In genomic region chr16:78563093-78563971, GRCm38 (mm10) we compare ENCODE assay signal across 10 mouse cellular contexts. TPM values are rescaled to one million over a fixed set of nuclear protein-coding genes. Genes with fewer than 3 reads are reported as not detected.
DNase-seq lines count a peak whose midpoint lies in the region; ATAC-seq and TF ChIP-seq lines count a peak whose summit lies in the region.
"Had no signal": no experiment of that assay in that cellular context is flagged by ENCODE, and none has a peak within 500 bp of the region (broad histone marks: within the 10 kb centered on the region; RNA-seq: fewer than 3 reads in every experiment).

No protein-coding gene starts in this region.

- H3K4me1 ChIP-seq in intestine, embryonic 15.5 days (replicated peaks), result no peaks in the 10 kb centered on the region
- H3K4me1 ChIP-seq in intestine, postnatal 0 days (replicated peaks; ENCODE audit: control insufficient read depth, insufficient read depth, low read length), result no peaks in the 10 kb centered on the region
- peaks cover 20% of the 10 kb centered on the region for H3K4me1 ChIP-seq in liver, embryonic 11.5 days (replicated peaks; ENCODE audit: control insufficient read depth, insufficient read depth, low read length)
- H3K4me1 ChIP-seq in thymus, adult 2 months (replicated peaks; ENCODE audit: control insufficient read depth, insufficient read depth, low read length), result peaks cover 34% of the 10 kb centered on the region

- WGBS in intestine, embryonic 15.5 days, result 85% methylated on average over 15 of the region's 15 CpGs
- WGBS in intestine, postnatal 0 days, result 79% methylated on average over 15 of the region's 15 CpGs
- WGBS in liver, embryonic 11.5 days, result 51% methylated on average over 15 of the region's 15 CpGs
- WGBS in thymus, adult 2 months, result 13% methylated on average over 15 of the region's 15 CpGs

- peak; percentile 37 for DNase-seq in R1 (ENCODE audit: low read depth, low spot score)
- no peak for DNase-seq in liver, embryonic 11.5 days (ENCODE audit: low spot score)
- peak; percentile 61 for DNase-seq in thymus, adult 2 months
- no peak for DNase-seq in kidney, adult 18-20 months
- DNase-seq in left cerebral cortex, adult 18-20 months (ENCODE audit: low spot score in 2 of 2), result no peak
- no peak for DNase-seq in embryo, embryonic 10 days (ENCODE audit: low spot score)
- DNase-seq: cerebellum, postnatal 14 days; forebrain, postnatal 0 days had no signal

- TF ChIP-seq CTCF in intestine, postnatal 0 days (IDR thresholded peaks at IDR 0.05; ENCODE audit: low read depth), result no peak
- TF ChIP-seq CTCF in thymus, adult 2 months (IDR thresholded peaks at IDR 0.05; ENCODE audit: borderline replicate concordance, control insufficient read depth, extremely low read depth, insufficient read depth, low read length, poor library complexity), result no peak

- H3K36me3 ChIP-seq in intestine, embryonic 15.5 days, result no peaks in the 10 kb centered on the region
- H3K36me3 ChIP-seq in intestine, postnatal 0 days (ENCODE audit: control insufficient read depth, insufficient read depth), result no peaks in the 10 kb centered on the region
- H3K36me3 ChIP-seq in liver, embryonic 11.5 days (ENCODE audit: control insufficient read depth, insufficient read depth, low read length), result no peaks in the 10 kb centered on the region; the same call in 1 of the 2 replicates
- no peaks in the 10 kb centered on the region for H3K36me3 ChIP-seq in thymus, adult 2 months (ENCODE audit: control insufficient read depth, insufficient read depth, low read length)

- H3K9ac ChIP-seq in intestine, embryonic 15.5 days, result no peak overlapping the region
- H3K9ac ChIP-seq in intestine, postnatal 0 days (ENCODE audit: low read depth, low read length), result no peak overlapping the region
- H3K9ac ChIP-seq in liver, embryonic 11.5 days (ENCODE audit: low read depth, low read length), result no peak overlapping the region
- H3K9ac ChIP-seq: forebrain, postnatal 0 days had no signal

- ATAC-seq in intestine, embryonic 15.5 days, result peak; percentile 59; the same call in 1 of the 2 replicates
- ATAC-seq in intestine, postnatal 0 days, result no peak
- ATAC-seq in liver, embryonic 11.5 days (replicated peaks; ENCODE audit: low FRiP score), result peak; percentile 71; the same call in 1 of the 2 replicates
- ATAC-seq: forebrain, postnatal 0 days had no signal

- no peak overlapping the region for H3K4me2 ChIP-seq in intestine, embryonic 15.5 days (replicated peaks)
- H3K4me2 ChIP-seq in intestine, postnatal 0 days (replicated peaks; ENCODE audit: low read depth), result no peak overlapping the region
- H3K4me2 ChIP-seq in liver, embryonic 11.5 days, result peak overlapping the region; percentile 38; the same call in 1 of the 2 replicates

- no peaks in the 10 kb centered on the region for H3K9me3 ChIP-seq in intestine, embryonic 15.5 days
- no peaks in the 10 kb centered on the region for H3K9me3 ChIP-seq in intestine, postnatal 0 days (ENCODE audit: control insufficient read depth)
- H3K9me3 ChIP-seq in liver, embryonic 11.5 days (ENCODE audit: control insufficient read depth, low read length), result no peaks in the 10 kb centered on the region

- H3K27me3 ChIP-seq in intestine, embryonic 15.5 days (replicated peaks), result no peaks in the 10 kb centered on the region
- H3K27me3 ChIP-seq in intestine, postnatal 0 days (replicated peaks; ENCODE audit: control insufficient read depth, insufficient read depth, low read length), result no peaks in the 10 kb centered on the region
- no peaks in the 10 kb centered on the region for H3K27me3 ChIP-seq in liver, embryonic 11.5 days (replicated peaks; ENCODE audit: control insufficient read depth, insufficient read depth, low read length)
- no peaks in the 10 kb centered on the region for H3K27me3 ChIP-seq in thymus, adult 2 months (ENCODE audit: control insufficient read depth, insufficient read depth, low read length)

- no peak for TF ChIP-seq POLR2A in thymus, adult 2 months (IDR thresholded peaks at IDR 0.05; ENCODE audit: control insufficient read depth, extremely low read depth, insufficient read depth, low read length, poor library complexity)

- H3K27ac ChIP-seq in intestine, embryonic 15.5 days, result no peak overlapping the region
- H3K27ac ChIP-seq in intestine, postnatal 0 days (ENCODE audit: low read depth, low read length), result no peak overlapping the region
- no peak overlapping the region for H3K27ac ChIP-seq in liver, embryonic 11.5 days (ENCODE audit: low read depth, low read length)
- peak overlapping the region; percentile 98 for H3K27ac ChIP-seq in thymus, adult 2 months (ENCODE audit: control insufficient read depth, insufficient read depth, low read length)

- H3K4me3 ChIP-seq in intestine, embryonic 15.5 days (replicated peaks), result no peak overlapping the region
- no peak overlapping the region for H3K4me3 ChIP-seq in intestine, postnatal 0 days (ENCODE audit: low read depth, low read length)
- no peak overlapping the region for H3K4me3 ChIP-seq in liver, embryonic 11.5 days (ENCODE audit: low read depth, low read length)
- H3K4me3 ChIP-seq in thymus, adult 2 months (ENCODE audit: control insufficient read depth, insufficient read depth, low read length), result peak overlapping the region; percentile 16; the same call in 1 of the 2 replicates

RNA-seq across cellular contexts. Expression of gene D16Ertd472e, which starts 13.2 kb away (rescaled TPM):
- polyA plus RNA-seq in intestine, embryonic 15.5 days (2015; fragmentation: Nextera tagmentation; extraction: Ambion mirVana), result 7.9 and 8.3 TPM in 2 replicates
- polyA plus RNA-seq in intestine, postnatal 0 days (2015; fragmentation: Nextera tagmentation; extraction: Ambion mirVana), result 3.1 TPM in 2 replicates
- polyA plus RNA-seq in liver, embryonic 11.5 days (2014; fragmentation: Nextera tagmentation; extraction: Ambion mirVana), result 12.8 and 14.5 TPM in 2 replicates
- 39.2 and 44.4 TPM in 2 replicates for polyA plus RNA-seq in thymus, adult 2 months (2012; rRNA removed)
- 1 to 10 TPM; 7.8 to 9.4 TPM for total RNA-seq in left cerebral cortex, adult 18-20 months (2021)

Comparison
In these comparisons a context has a peak if more than half of its experiments do, and no peak if none do; other contexts are left out.
1. DNase-seq: peak in R1 (single experiment) and thymus, adult 2 months (single experiment); none in liver, embryonic 11.5 days (single experiment), kidney, adult 18-20 months (single experiment), left cerebral cortex, adult 18-20 months (0 of 2) and embryo, embryonic 10 days (single experiment).